Mouse (Mus musculus) C2C12 (cell line): ENCODE measurements around the gene Fbxo39. TPM values are rescaled to one million over a fixed set of nuclear protein-coding genes. Genes with fewer than 3 reads are reported as not detected.

ENCODE experiments used
- H3K27me3 ChIP-seq: one replicate; pipeline ENCODE4 v1.6.1; 2011; ENCODE audit not compliant: control insufficient read depth, insufficient read depth, insufficient read length
- H3K36me3 ChIP-seq: one replicate; pipeline ENCODE4 v1.6.1; 2011; ENCODE audit not compliant: control insufficient read depth, insufficient read depth
- H3K4me3 ChIP-seq: one replicate; pipeline ENCODE4 v1.5.1; 2011; ENCODE audit warnings: mild to moderate bottlenecking, control low read depth; ENCODE audit not compliant: poor library complexity, insufficient read depth, severe bottlenecking
- H3K79me2 ChIP-seq: one replicate; pipeline ENCODE4 v1.6.1; 2011; ENCODE audit not compliant: control insufficient read depth, insufficient read depth
- H3K79me3 ChIP-seq: one replicate; pipeline ENCODE4 v1.6.1; 2011; ENCODE audit warnings: low read depth, control low read depth
- H3ac ChIP-seq: one replicate; pipeline ENCODE3; 2011; ENCODE audit warnings: low read depth; ENCODE audit not compliant: control insufficient read depth, insufficient read length
- CEBPB ChIP-seq: IDR thresholded peaks from one replicate; pipeline ENCODE4 v1.6.1; 2011; ENCODE audit warnings: low read depth, mild to moderate bottlenecking, control low read depth, moderate library complexity
- CTCF ChIP-seq: IDR thresholded peaks from one replicate; pipeline ENCODE4 v1.5.1; 2011; ENCODE audit not compliant: control insufficient read depth, insufficient read depth, insufficient read length
- FOSL1 ChIP-seq: IDR thresholded peaks from one replicate; pipeline ENCODE4 v1.8.0; 2011; ENCODE audit warnings: mild to moderate bottlenecking, low read length; ENCODE audit not compliant: poor library complexity, insufficient read depth, severe bottlenecking
- MAX ChIP-seq: IDR thresholded peaks from one replicate; pipeline ENCODE4 v1.6.1; 2011; ENCODE audit warnings: mild to moderate bottlenecking, control low read depth
- MYOD1 ChIP-seq: IDR thresholded peaks from one replicate; pipeline ENCODE4 v1.6.1; 2011; ENCODE audit warnings: low read depth; ENCODE audit not compliant: control insufficient read depth, insufficient read length
- MYOG ChIP-seq: IDR thresholded peaks from one replicate; pipeline ENCODE4 v1.6.1; 2011; ENCODE audit not compliant: control insufficient read depth, insufficient read length; ENCODE audit errors: extremely low read depth
- USF1 ChIP-seq: IDR thresholded peaks from one replicate; pipeline ENCODE4 v1.6.1; 2011; ENCODE audit warnings: low read depth, mild to moderate bottlenecking, control low read depth, moderate library complexity
- polyA plus RNA-seq: library from polyadenylated mRNA; unstranded; fragments of >200 nt; fragmentation: generic; extraction: Trizol; gene quantifications from one replicate; pipeline ENCODE4 v1.2.1, GENCODE M21; 2012; ENCODE audit warnings: missing spikeins

Gene Fbxo39
- polyA plus RNA-seq, 1 experiment: not detected

- TF ChIP-seq USF1 (no peak), MYOG (no peak), CEBPB (no peak), CTCF (no peak), FOSL1 (no peak), MAX (no peak), MYOD1 (no peak)
Measured at GRCm38 (mm10) chr11:72273341-72273740, 40.9 kb upstream of the Fbxo39 start.

DNA sequence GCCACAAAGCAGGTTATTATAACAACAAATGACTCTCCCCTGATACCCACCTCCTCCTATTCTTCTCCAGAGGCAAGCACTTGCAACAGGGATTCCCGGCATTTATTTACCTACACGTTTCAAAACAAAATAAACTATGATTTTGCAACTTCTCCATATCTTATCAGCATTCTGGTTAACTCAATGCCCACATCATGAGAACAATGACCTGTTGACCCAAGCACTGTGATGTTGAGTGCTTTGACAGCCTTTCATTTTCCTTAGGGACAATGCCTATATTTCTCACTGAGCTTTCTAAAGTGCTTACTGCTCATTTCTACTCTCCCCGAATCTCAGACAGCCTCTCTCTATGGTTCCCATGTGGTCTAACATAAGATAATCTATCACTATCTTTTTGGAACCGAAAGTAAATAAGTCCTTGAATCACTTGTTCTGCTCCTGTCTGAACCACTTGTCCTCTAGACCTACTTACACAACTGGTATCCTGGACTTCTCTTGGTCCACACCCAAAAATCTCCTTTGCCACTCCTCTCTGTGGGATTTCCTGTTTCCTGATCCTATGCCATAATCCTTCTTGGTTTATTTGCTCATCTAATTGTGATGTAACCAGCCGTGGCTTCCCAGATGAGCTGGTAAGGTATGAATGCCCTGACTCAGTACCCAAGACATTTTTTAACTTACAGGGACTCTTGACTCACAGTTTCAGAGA lies 32.9 kb upstream of the Fbxo39 start:
- no peaks in the 10 kb centered on the region for H3K36me3 ChIP-seq
- TF ChIP-seq MAX (no peak), MYOD1 (no peak), CEBPB (peak; percentile 66), USF1 (no peak), FOSL1 (peak; percentile 52), CTCF (no peak), MYOG (no peak)
- no peak overlapping the region for H3ac ChIP-seq
- no peaks in the 10 kb centered on the region for H3K27me3 ChIP-seq
- H3K79me3 ChIP-seq: no peaks in the 10 kb centered on the region
- H3K79me2 ChIP-seq: no peaks in the 10 kb centered on the region
- no peak overlapping the region for H3K4me3 ChIP-seq

More at GRCm38 (mm10) chr11:72273341-72273740, 40.9 kb upstream of the Fbxo39 start:
- H3K27me3 ChIP-seq: no peaks in the 10 kb centered on the region
- H3K4me3 ChIP-seq: no peak overlapping the region
- no peaks in the 10 kb centered on the region for H3K36me3 ChIP-seq
- no peaks in the 10 kb centered on the region for H3K79me2 ChIP-seq
- H3ac ChIP-seq: no peak overlapping the region
- H3K79me3 ChIP-seq: no peaks in the 10 kb centered on the region

GRCm38 (mm10) chr11:72281852-72282400 lies 32.3 kb upstream of the Fbxo39 start:
- Histone ChIP-seq H3K79me3 (no peaks in the 10 kb centered on the region), H3K36me3 (no peaks in the 10 kb centered on the region), H3K4me3 (no peak overlapping the region), H3K79me2 (no peaks in the 10 kb centered on the region), H3ac (no peak overlapping the region), H3K27me3 (no peaks in the 10 kb centered on the region)
- TF ChIP-seq CEBPB (no peak), MYOG (no peak), MYOD1 (peak; percentile 51), MAX (peak; percentile 41), FOSL1 (no peak)

GRCm38 (mm10) chr11:72283486-72284224 lies 30.6 kb upstream of the Fbxo39 start:
- H3K27me3 ChIP-seq: no peaks in the 10 kb centered on the region
- H3K79me3 ChIP-seq: no peaks in the 10 kb centered on the region
- H3K4me3 ChIP-seq: no peak overlapping the region
- TF ChIP-seq MAX: no peak
- TF ChIP-seq MYOD1: no peak
- no peak for TF ChIP-seq MYOG
- no peak for TF ChIP-seq USF1
- TF ChIP-seq CEBPB: no peak
- TF ChIP-seq FOSL1: no peak
- no peak for TF ChIP-seq CTCF
- H3ac ChIP-seq: no peak overlapping the region
- no peaks in the 10 kb centered on the region for H3K79me2 ChIP-seq
- H3K36me3 ChIP-seq: no peaks in the 10 kb centered on the region

DNA sequence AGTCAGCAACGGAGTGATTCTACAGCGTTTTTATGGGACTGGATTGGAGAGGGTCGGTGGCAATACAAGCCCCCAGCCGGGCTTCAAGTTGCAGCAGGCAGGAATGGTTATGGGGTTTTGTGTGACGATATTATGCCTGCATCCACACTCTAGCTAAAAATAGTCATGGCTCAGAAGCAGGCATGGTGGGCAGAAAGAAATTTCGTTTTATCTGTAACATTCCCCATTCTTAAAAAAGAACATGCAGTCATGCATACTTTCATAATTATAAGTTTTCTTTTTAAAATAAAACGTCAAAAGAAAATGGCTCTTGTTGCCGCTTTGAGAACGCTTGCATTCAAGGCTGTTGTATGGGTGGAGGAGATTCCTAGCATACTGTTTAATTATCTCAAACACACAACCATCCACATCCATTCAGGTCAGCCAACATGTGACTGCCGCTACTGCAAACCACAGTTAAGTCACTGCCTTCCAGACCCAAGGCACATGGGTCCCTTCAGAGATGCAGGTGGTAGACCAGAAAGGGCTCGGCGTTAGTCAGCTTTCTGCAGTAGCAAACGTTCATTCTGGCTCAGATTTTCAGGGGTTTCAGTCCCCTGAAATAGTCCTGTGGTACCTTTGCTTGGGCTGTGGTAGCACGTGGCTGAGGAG lies 29.6 kb upstream of the Fbxo39 start:
- H3K36me3 ChIP-seq: no peaks in the 10 kb centered on the region
- no peaks in the 10 kb centered on the region for H3K79me2 ChIP-seq
- H3K4me3 ChIP-seq: no peak overlapping the region
- peak; percentile 74 for TF ChIP-seq USF1
- no peak for TF ChIP-seq CEBPB
- no peak for TF ChIP-seq CTCF
- no peaks in the 10 kb centered on the region for H3K27me3 ChIP-seq
- H3ac ChIP-seq: no peak overlapping the region
- no peaks in the 10 kb centered on the region for H3K79me3 ChIP-seq
